Mouse (Mus musculus) urinary bladder, postnatal 14 days (tissue): ENCODE measurements around the gene Cyb5d1.
A peak's percentile ranks its signal among the peaks of the same experiment; 100 is the strongest.
"Not testable (repeated sequence)": the region's sequence is repeated elsewhere in the genome, so short reads cannot be mapped to it uniquely, and the experiment has no call there.

Experiments used
- DNase-seq: peaks from one replicate; pipeline ENCODE4 v3.0.0; 2021; ENCODE audit warnings: low spot score

The Cyb5d1 gene

GRCm38 (mm10) chr11:69403691-69404594 lies 8.5 kb upstream of the Cyb5d1 start:
- DNase-seq, result no peak

- no peak for DNase-seq
These were observed 6.6 kb upstream of the Cyb5d1 start for GRCm38 (mm10) chr11:69401987-69402386.

GRCm38 (mm10) chr11:69401210-69401637 lies 5.8 kb upstream of the Cyb5d1 start:
- peak; percentile 91 for DNase-seq

GRCm38 (mm10) chr11:69400083-69400850 lies 4.8 kb upstream of the Cyb5d1 start:
- DNase-seq, result no peak

- DNase-seq, result no peak
These were observed 4.0 kb upstream of the Cyb5d1 start for GRCm38 (mm10) chr11:69399201-69400082.

- no peak for DNase-seq
These were observed 3.2 kb upstream of the Cyb5d1 start for GRCm38 (mm10) chr11:69398486-69399200.

GRCm38 (mm10) chr11:69398059-69398458 lies 2.6 kb upstream of the Cyb5d1 start, which contains the start of gene Tmem88:
Gene Tmem88 (minus strand): TSS chr11:69398234.
- no peak for DNase-seq

GRCm38 (mm10) chr11:69397581-69398057 lies 2.2 kb upstream of the Cyb5d1 start:
- no peak for DNase-seq

- DNase-seq, result no peak
These were observed 1.3 kb upstream of the Cyb5d1 start for GRCm38 (mm10) chr11:69396772-69397171.

- peak; percentile 96 for DNase-seq
These were observed 373 bp upstream of the Cyb5d1 start for GRCm38 (mm10) chr11:69395634-69396373.

- DNase-seq, result not testable (repeated sequence)
These were observed 752 bp downstream of the Cyb5d1 start for GRCm38 (mm10) chr11:69394591-69395167.

- DNase-seq, result peak; percentile 75
These were observed 4.9 kb downstream of the Cyb5d1 start for GRCm38 (mm10) chr11:69390400-69391034.

GRCm38 (mm10) chr11:69389531-69390399 lies 5.7 kb downstream of the Cyb5d1 start:
- DNase-seq, result peak; percentile 58

- no peak for DNase-seq
These were observed 6.8 kb downstream of the Cyb5d1 start for GRCm38 (mm10) chr11:69388680-69389079.

GRCm38 (mm10) chr11:69386758-69387157 lies 8.7 kb downstream of the Cyb5d1 start:
- DNase-seq, result no peak

GRCm38 (mm10) chr11:69384979-69385378 lies 10.5 kb downstream of the Cyb5d1 start:
- no peak for DNase-seq

- no peak for DNase-seq
These were observed 12.8 kb downstream of the Cyb5d1 start for GRCm38 (mm10) chr11:69382478-69383105.

- DNase-seq, result no peak
These were observed 14.1 kb downstream of the Cyb5d1 start for GRCm38 (mm10) chr11:69381356-69381755.
